Mouse (Mus musculus) midbrain, postnatal 0 days (tissue): ENCODE results near the gene Plcb1. TPM values are rescaled to one million over a fixed set of nuclear protein-coding genes. Genes with fewer than 3 reads are reported as not detected.

Experiments
- ATAC-seq: fragments of 200-750 bp; cut with Nextera tagmentation; 2 replicates; pipeline ENCODE4 v1.8.0; 2017; ENCODE audit warnings: moderate number of reproducible peaks, mild to moderate bottlenecking, moderate TSS enrichment, moderate library complexity; ENCODE audit not compliant: low FRiP score
- DNase-seq: peaks from one replicate; pipeline ENCODE4 v3.0.0-alpha.2; 2015; ENCODE audit warnings: low spot score
- H3K27ac ChIP-seq: fragments of 300-500 bp; sonication (generic); 2 replicates; pipeline ENCODE4 v1.5.1; 2014; ENCODE audit warnings: low read depth, mild to moderate bottlenecking, low read length, mixed read lengths
- H3K27me3 ChIP-seq: fragments of 300-500 bp; sonication (generic); 2 replicates; pipeline ENCODE4 v1.6.1; 2014; ENCODE audit warnings: low read length, control low read depth, mixed read lengths; ENCODE audit not compliant: insufficient read depth
- H3K36me3 ChIP-seq: fragments of 300-500 bp; sonication (generic); 2 replicates; pipeline ENCODE4 v1.6.1; 2014; ENCODE audit warnings: low read length, control low read depth, mixed read lengths; ENCODE audit not compliant: insufficient read depth
- H3K4me1 ChIP-seq: fragments of 300-500 bp; sonication (generic); 2 replicates; pipeline ENCODE4 v1.6.1; 2014; ENCODE audit warnings: mild to moderate bottlenecking, control low read depth, antibody characterized with exemption, low read length, mixed read lengths; ENCODE audit not compliant: insufficient read depth
- H3K4me2 ChIP-seq: fragments of 300-500 bp; sonication (generic); 2 replicates; pipeline ENCODE4 v1.6.1; 2014; ENCODE audit warnings: low read depth, mild to moderate bottlenecking, low read length, mixed read lengths; ENCODE audit not compliant: poor library complexity, severe bottlenecking
- H3K4me3 ChIP-seq: fragments of 300-500 bp; sonication (generic); 2 replicates; pipeline ENCODE4 v1.5.1; 2014; ENCODE audit warnings: low read depth, mild to moderate bottlenecking, low read length, moderate library complexity
- H3K9ac ChIP-seq: fragments of 300-500 bp; sonication (generic); replicated peaks from 2 replicates; pipeline ENCODE4 v1.6.1; 2014; ENCODE audit warnings: mild to moderate bottlenecking, low read length, moderate library complexity, mixed read lengths; ENCODE audit not compliant: poor library complexity, severe bottlenecking
- H3K9me3 ChIP-seq: fragments of 300-500 bp; sonication (generic); 2 replicates; pipeline ENCODE4 v1.6.1; 2016; ENCODE audit warnings: low read length, control low read depth
- CTCF ChIP-seq: IDR thresholded peaks from 2 replicates; pipeline ENCODE4 v1.5.1; 2016; ENCODE audit warnings: antibody characterized with exemption, mild to moderate bottlenecking
- WGBS: fragments of 180-500 bp; shearing (Covaris S2); extraction: QIAGEN DNeasy Blood & Tissue Kit; methylation state at CpG from one replicate; pipeline ENCODE4 v1.1.7; 2014; 5-methylcytosine and 5-hydroxymethylcytosine counted together
- polyA plus RNA-seq: library from polyadenylated mRNA; unstranded; fragments of >200 nt; fragmentation: Nextera tagmentation; extraction: Ambion mirVana; gene quantifications from 2 replicates; pipeline ENCODE4 v1.2.1, GENCODE M21; 2015
- total RNA-seq: library from RNA; depleted of rRNA; stranded (reverse); fragments of >200 nt; gene quantifications from 2 replicates; pipeline ENCODE4 v1.2.3, GENCODE M21; 2014

Gene Plcb1
- total and polyA plus RNA-seq, 2 experiments from 2014 or later = 36.1 to 59.0 TPM

GRCm38 (mm10) chr2:135411675-135412074, 625.8 kb downstream of the Plcb1 start:
- Histone ChIP-seq H3K9ac (no peak overlapping the region), H3K4me1 (no peaks in the 10 kb centered on the region), H3K27me3 (no peaks in the 10 kb centered on the region), H3K27ac (no peak overlapping the region), H3K4me3 (no peak overlapping the region), H3K4me2 (no peak overlapping the region), H3K36me3 (no peaks in the 10 kb centered on the region), H3K9me3 (no peaks in the 10 kb centered on the region)
- DNase-seq (no peak), ATAC-seq (no peak)
- no peak for TF ChIP-seq CTCF
- 54% methylated on average over 2 of the region's 2 CpGs for WGBS

- DNase-seq (no peak), ATAC-seq (no peak)
- no peak for TF ChIP-seq CTCF
- no peaks in the 10 kb centered on the region for H3K27me3 ChIP-seq
- H3K27ac ChIP-seq = no peak overlapping the region
- H3K36me3 ChIP-seq = no peaks in the 10 kb centered on the region
- no peaks in the 10 kb centered on the region for H3K4me1 ChIP-seq
- no peaks in the 10 kb centered on the region for H3K9me3 ChIP-seq
- WGBS = 63% methylated on average over 4 of the region's 4 CpGs
- H3K4me2 ChIP-seq = no peak overlapping the region
- H3K4me3 ChIP-seq = no peak overlapping the region
- no peak overlapping the region for H3K9ac ChIP-seq
Measured at GRCm38 (mm10) chr2:135415137-135415536, 629.3 kb downstream of the Plcb1 start.

GRCm38 (mm10) chr2:135419301-135419700, 633.4 kb downstream of the Plcb1 start:
- no peak overlapping the region for H3K9ac ChIP-seq
- WGBS = 28% methylated on average over 5 of the region's 5 CpGs
- H3K36me3 ChIP-seq = no peaks in the 10 kb centered on the region

GRCm38 (mm10) chr2:135434947-135435515, 649.2 kb downstream of the Plcb1 start:
- WGBS = 86% methylated on average over 5 of the region's 5 CpGs
- H3K9ac ChIP-seq = no peak overlapping the region
- ATAC-seq (no peak), DNase-seq (no peak)
- no peak overlapping the region for H3K4me3 ChIP-seq
- no peaks in the 10 kb centered on the region for H3K9me3 ChIP-seq
- H3K27me3 ChIP-seq = no peaks in the 10 kb centered on the region
- no peaks in the 10 kb centered on the region for H3K36me3 ChIP-seq
- H3K4me2 ChIP-seq = no peak overlapping the region
- no peak for TF ChIP-seq CTCF
- H3K4me1 ChIP-seq = peaks cover 2% of the 10 kb centered on the region; the same call in 1 of the 2 replicates
- no peak overlapping the region for H3K27ac ChIP-seq

More at GRCm38 (mm10) chr2:135419301-135419700, 633.4 kb downstream of the Plcb1 start:
- no peak overlapping the region for H3K4me3 ChIP-seq
- no peak for TF ChIP-seq CTCF
- no peaks in the 10 kb centered on the region for H3K27me3 ChIP-seq
- H3K9me3 ChIP-seq = no peaks in the 10 kb centered on the region
- no peak for DNase-seq
- no peak overlapping the region for H3K4me2 ChIP-seq
- H3K27ac ChIP-seq = no peak overlapping the region
- no peaks in the 10 kb centered on the region for H3K4me1 ChIP-seq
- no peak for ATAC-seq

GRCm38 (mm10) chr2:135439034-135439433, 653.2 kb downstream of the Plcb1 start:
- no peaks in the 10 kb centered on the region for H3K9me3 ChIP-seq
- no peak for DNase-seq
- H3K36me3 ChIP-seq = no peaks in the 10 kb centered on the region
- H3K27ac ChIP-seq = no peak overlapping the region
- no peak for TF ChIP-seq CTCF
- peaks cover 5% of the 10 kb centered on the region; the same call in 1 of the 2 replicates for H3K4me1 ChIP-seq
- H3K9ac ChIP-seq = no peak overlapping the region
- H3K27me3 ChIP-seq = no peaks in the 10 kb centered on the region
- no peak for ATAC-seq
- no peak overlapping the region for H3K4me2 ChIP-seq
- 88% methylated on average over 3 of the region's 3 CpGs for WGBS
- H3K4me3 ChIP-seq = no peak overlapping the region

DNA sequence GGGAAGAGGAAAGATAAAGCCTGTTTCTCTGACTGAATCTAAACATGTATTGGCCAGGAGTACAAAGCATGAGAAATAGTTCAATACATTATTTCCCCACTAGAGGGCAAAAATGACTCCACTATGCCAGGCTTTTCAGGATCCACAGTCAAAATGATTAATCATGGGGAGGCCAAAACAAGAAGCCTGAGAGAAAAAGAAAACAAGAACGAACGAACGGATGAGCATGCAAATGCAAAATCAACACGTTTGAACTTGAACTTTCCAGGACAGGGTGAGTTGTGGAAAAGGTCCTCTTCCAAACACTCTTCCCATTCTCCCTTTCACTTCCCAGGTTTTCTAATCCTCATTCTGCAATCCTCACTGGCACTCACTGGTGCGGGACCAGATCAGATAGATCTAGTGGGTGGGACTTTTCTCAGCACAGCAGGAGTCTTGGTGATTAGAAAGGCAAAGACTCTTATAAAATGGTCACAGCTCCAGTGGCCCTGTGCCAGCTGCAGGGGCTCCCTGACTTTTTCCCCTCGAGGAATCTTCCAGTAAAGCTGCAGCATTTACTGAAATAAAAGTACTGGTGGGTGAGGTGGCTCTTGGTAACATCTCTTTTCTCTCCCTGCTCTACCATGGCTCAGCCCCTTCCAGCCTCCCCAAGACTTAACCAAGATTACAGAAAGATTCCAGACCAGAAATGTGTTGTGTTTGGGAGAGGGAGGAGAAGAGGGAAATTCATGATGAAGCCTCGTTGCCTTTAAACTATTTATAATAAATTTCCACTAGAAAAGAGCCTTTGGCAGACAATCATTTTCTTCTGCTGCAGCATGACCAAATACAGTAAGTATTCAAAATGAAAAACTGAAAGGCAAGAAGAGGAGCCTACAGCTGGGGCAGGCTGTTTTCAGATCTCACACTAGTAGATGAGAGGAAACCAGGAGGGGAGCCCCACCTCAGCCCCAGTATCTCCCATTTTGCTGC, 654.0 kb downstream of the Plcb1 start:
- Histone ChIP-seq H3K36me3 (no peaks in the 10 kb centered on the region), H3K27me3 (no peaks in the 10 kb centered on the region), H3K4me2 (no peak overlapping the region), H3K27ac (no peak overlapping the region), H3K4me1 (peaks cover 5% of the 10 kb centered on the region; the same call in 1 of the 2 replicates), H3K4me3 (no peak overlapping the region), H3K9me3 (no peaks in the 10 kb centered on the region), H3K9ac (no peak overlapping the region)
- TF ChIP-seq CTCF = peak; percentile 86
- DNase-seq (peak; percentile 84), ATAC-seq (peak; percentile 76; the same call in 1 of the 2 replicates)
- WGBS = 7% methylated on average over 7 of the region's 7 CpGs
